Mouse (Mus musculus) heart, embryonic 16.5 days (tissue): ENCODE measurements around the gene Tnr. TPM values are rescaled to one million over a fixed set of nuclear protein-coding genes. Genes with fewer than 3 reads are reported as not detected.

Experiments
- ATAC-seq: fragments of 200-750 bp; cut with Nextera tagmentation; replicated peaks from 2 replicates; pipeline ENCODE4 v1.8.0; 2017; ENCODE audit warnings: moderate number of reproducible peaks; ENCODE audit not compliant: insufficient read depth, low FRiP score; ENCODE audit errors: extremely low read depth
- H3K27ac ChIP-seq: fragments of 300-500 bp; sonication (generic); 2 replicates; pipeline ENCODE4 v1.5.1; 2014; ENCODE audit warnings: mild to moderate bottlenecking, low read length, control low read depth, moderate library complexity
- H3K27me3 ChIP-seq: fragments of 300-500 bp; sonication (generic); 2 replicates; pipeline ENCODE4 v1.6.1; 2014; ENCODE audit warnings: low read length, mixed read lengths; ENCODE audit not compliant: control insufficient read depth, insufficient read depth
- H3K36me3 ChIP-seq: fragments of 300-500 bp; sonication (generic); 2 replicates; pipeline ENCODE4 v1.6.1; 2014; ENCODE audit not compliant: control insufficient read depth, insufficient read depth
- H3K4me1 ChIP-seq: fragments of 300-500 bp; sonication (generic); 2 replicates; pipeline ENCODE4 v1.6.1; 2014; ENCODE audit warnings: low read length, mixed read lengths; ENCODE audit not compliant: control insufficient read depth, insufficient read depth
- H3K4me2 ChIP-seq: fragments of 300-500 bp; sonication (generic); 2 replicates; pipeline ENCODE4 v1.6.1; 2014; ENCODE audit warnings: low read depth, mild to moderate bottlenecking, control low read depth, low read length
- H3K4me3 ChIP-seq: fragments of 300-500 bp; sonication (generic); 2 replicates; pipeline ENCODE4 v1.5.1; 2014; ENCODE audit warnings: mild to moderate bottlenecking, control low read depth, low read length
- H3K9ac ChIP-seq: fragments of 300-500 bp; sonication (generic); 2 replicates; pipeline ENCODE4 v1.6.1; 2014; ENCODE audit warnings: low read length, control low read depth
- H3K9me3 ChIP-seq: fragments of 300-500 bp; sonication (generic); replicated peaks from 2 replicates; pipeline ENCODE4 v1.6.1; 2016; ENCODE audit warnings: low read length; ENCODE audit not compliant: control insufficient read depth
- WGBS: fragments of 180-500 bp; shearing (Covaris S2); extraction: QIAGEN DNeasy Blood & Tissue Kit; methylation state at CpG from one replicate; pipeline ENCODE4 v1.1.7; 2014; 5-methylcytosine and 5-hydroxymethylcytosine counted together
- polyA plus RNA-seq: library from polyadenylated mRNA; unstranded; fragments of >200 nt; fragmentation: Nextera tagmentation; extraction: Ambion mirVana; gene quantifications from 2 replicates; pipeline ENCODE4 v1.2.1, GENCODE M21; 2015

Gene Tnr
- polyA plus RNA-seq, 1 experiment from 2014 or later: 0.32 TPM

GRCm38 (mm10) chr1:159574661-159575060, 51.1 kb downstream of the Tnr start:
- Histone ChIP-seq H3K4me1 (no peaks in the 10 kb centered on the region), H3K9ac (no peak overlapping the region), H3K27me3 (no peaks in the 10 kb centered on the region), H3K27ac (no peak overlapping the region), H3K4me3 (no peak overlapping the region), H3K36me3 (no peaks in the 10 kb centered on the region), H3K4me2 (no peak overlapping the region), H3K9me3 (no peaks in the 10 kb centered on the region)
- WGBS: 58% methylated on average over 5 of the region's 5 CpGs
- no peak for ATAC-seq

GRCm38 (mm10) chr1:159576246-159576645, 52.7 kb downstream of the Tnr start:
- no peaks in the 10 kb centered on the region for H3K4me1 ChIP-seq
- no peak for ATAC-seq
- no peaks in the 10 kb centered on the region for H3K9me3 ChIP-seq
- H3K36me3 ChIP-seq: no peaks in the 10 kb centered on the region
- no peak overlapping the region for H3K9ac ChIP-seq
- no peak overlapping the region for H3K4me2 ChIP-seq
- H3K27me3 ChIP-seq: no peaks in the 10 kb centered on the region
- H3K27ac ChIP-seq: no peak overlapping the region
- 51% methylated on average over 2 of the region's 2 CpGs for WGBS
- H3K4me3 ChIP-seq: no peak overlapping the region

DNA sequence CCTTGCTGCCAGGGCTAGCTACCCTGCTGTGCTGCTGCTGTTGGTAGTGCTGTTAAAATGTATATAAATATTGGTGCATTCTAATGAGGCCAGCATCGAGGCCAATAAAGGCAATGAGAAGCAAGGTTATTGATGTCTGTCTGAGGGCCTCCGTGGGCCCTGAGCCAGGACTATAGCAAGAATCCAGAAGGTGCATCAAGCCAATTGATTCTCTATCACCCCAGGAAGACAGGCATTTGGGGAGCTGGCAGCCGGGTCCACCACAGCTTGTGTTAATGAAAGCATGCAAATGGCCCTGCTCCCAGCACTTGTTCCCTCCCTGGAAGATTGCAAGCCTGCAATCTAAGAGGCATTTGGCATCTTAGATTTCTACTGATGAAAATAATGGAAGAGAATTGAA, 54.8 kb downstream of the Tnr start:
- Histone ChIP-seq H3K27me3 (no peaks in the 10 kb centered on the region), H3K27ac (no peak overlapping the region), H3K4me3 (no peak overlapping the region), H3K9ac (no peak overlapping the region), H3K4me1 (no peaks in the 10 kb centered on the region), H3K4me2 (no peak overlapping the region), H3K36me3 (no peaks in the 10 kb centered on the region), H3K9me3 (no peaks in the 10 kb centered on the region)
- ATAC-seq: no peak
- 21% methylated on average over 3 of the region's 3 CpGs for WGBS

DNA sequence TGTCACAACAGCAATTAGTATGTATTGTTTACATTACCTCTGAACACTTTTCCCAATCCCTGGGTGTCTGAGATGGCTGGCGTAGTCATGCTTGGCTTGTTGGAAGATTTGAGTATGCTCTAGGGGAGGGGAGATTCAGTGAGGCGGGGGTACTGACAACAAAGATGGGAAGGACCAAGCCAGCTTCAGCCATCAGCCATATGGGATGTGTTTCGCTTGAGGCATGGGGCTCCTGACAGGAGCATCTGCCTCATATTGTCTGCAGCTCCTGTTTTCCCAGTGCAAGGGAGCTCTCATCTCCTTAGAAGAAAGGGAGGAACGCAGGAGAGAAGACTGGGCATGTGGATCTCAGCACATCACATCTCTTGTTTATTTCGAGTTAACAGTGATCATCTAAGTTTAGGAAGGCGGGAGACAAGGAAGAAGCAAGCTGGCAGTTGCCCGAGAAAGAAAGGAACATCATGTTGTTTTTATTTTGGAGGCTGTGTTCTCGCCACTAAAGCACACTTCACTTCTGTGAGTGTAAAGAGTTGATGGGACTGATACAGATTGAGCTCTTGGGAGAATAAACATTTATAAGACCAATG, 56.9 kb downstream of the Tnr start:
- 66% methylated on average over 8 of the region's 8 CpGs for WGBS

GRCm38 (mm10) chr1:159583877-159584276, 60.3 kb downstream of the Tnr start:
- H3K36me3 ChIP-seq: no peaks in the 10 kb centered on the region
- no peaks in the 10 kb centered on the region for H3K27me3 ChIP-seq
- no peak for ATAC-seq
- H3K4me2 ChIP-seq: no peak overlapping the region
- H3K4me3 ChIP-seq: no peak overlapping the region
- no peak overlapping the region for H3K9ac ChIP-seq
- H3K9me3 ChIP-seq: no peaks in the 10 kb centered on the region
- WGBS: 63% methylated on average over 4 of the region's 4 CpGs
- no peak overlapping the region for H3K27ac ChIP-seq
- no peaks in the 10 kb centered on the region for H3K4me1 ChIP-seq

More for the DNA sequence above, 56.9 kb downstream of the Tnr start:
- Histone ChIP-seq H3K4me1 (no peaks in the 10 kb centered on the region), H3K4me2 (no peak overlapping the region), H3K4me3 (no peak overlapping the region), H3K9me3 (no peaks in the 10 kb centered on the region), H3K27me3 (no peaks in the 10 kb centered on the region), H3K27ac (no peak overlapping the region), H3K9ac (no peak overlapping the region), H3K36me3 (no peaks in the 10 kb centered on the region)
- ATAC-seq: no peak

DNA sequence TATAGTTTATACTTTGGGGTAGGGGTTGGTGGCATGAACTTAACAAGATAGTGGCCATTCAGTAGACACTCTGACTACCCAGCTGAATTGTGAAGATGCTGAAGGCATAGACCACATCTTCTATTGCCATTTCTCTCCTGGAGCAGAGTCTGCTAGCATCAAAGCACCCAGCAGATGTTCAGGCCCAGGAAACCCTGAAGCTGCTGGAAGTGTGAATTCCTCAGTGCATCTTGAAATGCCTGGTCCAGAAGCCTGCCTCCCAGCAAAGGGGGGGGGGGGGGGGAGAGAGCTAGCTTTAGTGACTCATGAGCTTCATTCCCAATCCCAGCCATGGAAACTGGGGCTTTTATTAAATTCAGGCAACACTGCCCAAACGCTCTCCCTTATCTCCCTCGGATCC, 65.2 kb downstream of the Tnr start:
- Histone ChIP-seq H3K27me3 (no peaks in the 10 kb centered on the region), H3K4me3 (no peak overlapping the region), H3K36me3 (no peaks in the 10 kb centered on the region), H3K9ac (no peak overlapping the region), H3K27ac (no peak overlapping the region), H3K9me3 (no peaks in the 10 kb centered on the region), H3K4me1 (peaks cover 5% of the 10 kb centered on the region), H3K4me2 (no peak overlapping the region)
- 80% methylated on average over 2 of the region's 2 CpGs for WGBS
- no peak for ATAC-seq

DNA sequence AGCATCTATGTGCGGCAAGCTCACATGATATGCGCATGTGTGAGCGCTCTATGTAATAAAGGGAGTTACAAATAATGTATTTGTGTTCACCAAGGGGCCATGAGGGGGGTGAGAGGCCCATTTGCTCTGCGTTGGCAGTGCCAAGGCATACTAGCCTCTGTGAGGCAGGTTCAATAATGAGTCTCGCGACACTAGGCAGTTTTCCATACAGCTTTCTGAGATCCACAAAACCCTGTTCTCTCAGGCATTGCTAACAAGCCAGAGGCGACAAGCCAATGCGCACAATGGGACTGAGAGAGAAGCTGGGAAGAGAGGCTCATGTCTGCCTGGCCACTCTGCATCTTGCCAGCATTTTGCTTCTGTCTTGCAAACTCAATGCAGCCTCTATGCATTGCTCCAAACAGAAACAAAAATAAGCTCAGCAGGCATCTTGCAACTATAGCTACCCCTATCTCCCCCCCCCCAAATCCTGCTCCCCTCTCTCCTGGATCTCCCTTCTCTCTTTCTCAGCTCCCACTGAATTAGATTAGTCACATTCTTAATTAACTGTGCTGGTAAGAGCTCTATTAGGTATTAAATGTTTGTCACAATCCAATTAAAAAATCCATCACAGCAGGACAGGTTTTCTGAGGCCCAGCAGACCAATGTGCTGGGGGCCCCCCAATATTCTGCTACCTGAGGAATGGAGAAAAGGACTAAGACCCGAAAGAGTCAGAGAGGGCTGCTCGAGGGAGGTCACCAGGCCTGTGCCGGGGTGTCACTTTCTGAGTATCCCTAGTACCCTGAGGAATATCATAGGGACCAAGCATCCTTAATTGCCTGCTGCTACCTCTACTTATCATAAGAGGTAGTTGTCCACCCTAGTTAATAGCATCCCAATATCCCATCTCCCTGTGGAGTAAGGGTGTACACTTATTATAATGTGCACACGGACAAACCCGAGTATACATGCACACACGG, 70.8 kb downstream of the Tnr start:
- no peak overlapping the region for H3K9ac ChIP-seq
- peaks cover 16% of the 10 kb centered on the region for H3K4me1 ChIP-seq
- H3K9me3 ChIP-seq: no peaks in the 10 kb centered on the region
- no peak overlapping the region for H3K4me3 ChIP-seq
- no peak for ATAC-seq
- no peak overlapping the region for H3K4me2 ChIP-seq
- WGBS: 81% methylated on average over 14 of the region's 14 CpGs
- no peaks in the 10 kb centered on the region for H3K27me3 ChIP-seq
- H3K27ac ChIP-seq: no peak overlapping the region
- H3K36me3 ChIP-seq: no peaks in the 10 kb centered on the region

- WGBS: 68% methylated on average over 3 of the region's 3 CpGs
- Histone ChIP-seq H3K4me2 (no peak overlapping the region), H3K27ac (no peak overlapping the region), H3K27me3 (no peaks in the 10 kb centered on the region), H3K4me3 (no peak overlapping the region), H3K9ac (no peak overlapping the region), H3K9me3 (no peaks in the 10 kb centered on the region), H3K4me1 (peaks cover 16% of the 10 kb centered on the region), H3K36me3 (no peaks in the 10 kb centered on the region)
- no peak for ATAC-seq
Measured at GRCm38 (mm10) chr1:159595729-159596128, 72.2 kb downstream of the Tnr start.

- H3K4me2 ChIP-seq: no peak overlapping the region
- no peak overlapping the region for H3K9ac ChIP-seq
- H3K4me1 ChIP-seq: peaks cover 16% of the 10 kb centered on the region
- WGBS: 8% methylated on average over 2 of the region's 2 CpGs
- H3K27ac ChIP-seq: 0 out of 2 replicates have a peak overlapping the region, but pooled peaks have one; percentile 3
- no peak overlapping the region for H3K4me3 ChIP-seq
- no peaks in the 10 kb centered on the region for H3K36me3 ChIP-seq
- no peaks in the 10 kb centered on the region for H3K27me3 ChIP-seq
- H3K9me3 ChIP-seq: no peaks in the 10 kb centered on the region
- no peak for ATAC-seq
Measured at GRCm38 (mm10) chr1:159596640-159597039, 73.1 kb downstream of the Tnr start.
